Mouse (Mus musculus): Measurements from ENCODE around the gene Slc44a5.

DNA sequence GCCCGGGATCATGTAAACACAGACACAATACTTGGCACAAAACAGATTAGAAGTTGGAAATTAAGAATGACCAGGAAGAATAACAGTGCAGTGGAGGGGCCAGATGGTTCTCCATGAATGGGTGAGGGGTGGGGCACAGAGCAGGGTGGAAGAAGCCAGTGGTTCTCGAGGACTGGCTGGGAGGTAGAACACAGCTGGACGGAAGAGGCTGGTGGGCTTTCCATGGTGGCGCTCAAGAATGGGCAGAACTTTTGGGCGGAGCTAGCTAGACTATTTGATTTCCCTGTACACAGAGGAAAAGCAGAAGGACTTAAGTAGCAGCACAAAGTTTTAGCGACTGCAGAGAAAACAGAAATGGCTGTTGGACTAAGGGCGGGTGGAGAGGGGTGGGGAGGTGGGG is 119.2 kb downstream of the Slc44a5 start:
- TF ChIP-seq HCFC1 (IDR thresholded peaks at IDR 0.05; ENCODE audit: borderline replicate concordance, insufficient read depth, low read length) (no peak), CHD2 (IDR thresholded peaks at IDR 0.05; ENCODE audit: low read depth, low read length) (no peak), ZNF384 (IDR thresholded peaks at IDR 0.05; ENCODE audit: low read depth, low read length) (no peak), ZC3H11A (IDR thresholded peaks at IDR 0.05; ENCODE audit: borderline replicate concordance, low read depth, low read length) (no peak), MAFK (IDR thresholded peaks at IDR 0.05; ENCODE audit: insufficient read depth, low read depth, low read length) (no peak)
